Mouse (Mus musculus) hindbrain, embryonic 12.5 days (tissue): ENCODE data around the gene Zc3h13. TPM values are rescaled to one million over a fixed set of nuclear protein-coding genes. Genes with fewer than 3 reads are reported as not detected.

Source experiments
- ATAC-seq: fragments of 200-750 bp; cut with Nextera tagmentation; 2 replicates; pipeline ENCODE4 v1.8.0; 2017; ENCODE audit warnings: moderate TSS enrichment; ENCODE audit not compliant: low FRiP score
- H3K27ac ChIP-seq: fragments of 300-500 bp; sonication (generic); 2 replicates; pipeline ENCODE4 v1.5.1; 2016; ENCODE audit warnings: mild to moderate bottlenecking
- H3K27me3 ChIP-seq: fragments of 300-500 bp; sonication (generic); 2 replicates; pipeline ENCODE4 v1.6.1; 2016; ENCODE audit warnings: mild to moderate bottlenecking
- H3K36me3 ChIP-seq: fragments of 300-500 bp; sonication (generic); 2 replicates; pipeline ENCODE4 v1.6.1; 2016; ENCODE audit warnings: mild to moderate bottlenecking
- H3K4me1 ChIP-seq: fragments of 300-500 bp; sonication (generic); 2 replicates; pipeline ENCODE4 v1.6.1; 2016
- H3K4me2 ChIP-seq: fragments of 300-500 bp; sonication (generic); replicated peaks from 2 replicates; pipeline ENCODE4 v1.6.1; 2016; ENCODE audit warnings: mild to moderate bottlenecking
- H3K4me3 ChIP-seq: fragments of 300-500 bp; sonication (generic); 2 replicates; pipeline ENCODE4 v1.5.1; 2016; ENCODE audit warnings: mild to moderate bottlenecking
- H3K9ac ChIP-seq: fragments of 300-500 bp; sonication (generic); 2 replicates; pipeline ENCODE4 v1.6.1; 2016; ENCODE audit warnings: mild to moderate bottlenecking, moderate library complexity
- H3K9me3 ChIP-seq: fragments of 300-500 bp; sonication (generic); replicated peaks from 2 replicates; pipeline ENCODE4 v1.6.1; 2016; ENCODE audit warnings: mild to moderate bottlenecking
- WGBS: fragments of 180-500 bp; shearing (Covaris S2); methylation state at CpG from one replicate; pipeline ENCODE4 v1.1.7; 2016; 5-methylcytosine and 5-hydroxymethylcytosine counted together
- polyA plus RNA-seq: library from polyadenylated mRNA; unstranded; fragments of >200 nt; fragmentation: Nextera tagmentation; extraction: Ambion mirVana; gene quantifications from 2 replicates; pipeline ENCODE4 v1.2.1, GENCODE M21; 2016

Zc3h13 gene
- polyA plus RNA-seq, 1 experiment from 2014 or later, result 43.9 TPM

DNA sequence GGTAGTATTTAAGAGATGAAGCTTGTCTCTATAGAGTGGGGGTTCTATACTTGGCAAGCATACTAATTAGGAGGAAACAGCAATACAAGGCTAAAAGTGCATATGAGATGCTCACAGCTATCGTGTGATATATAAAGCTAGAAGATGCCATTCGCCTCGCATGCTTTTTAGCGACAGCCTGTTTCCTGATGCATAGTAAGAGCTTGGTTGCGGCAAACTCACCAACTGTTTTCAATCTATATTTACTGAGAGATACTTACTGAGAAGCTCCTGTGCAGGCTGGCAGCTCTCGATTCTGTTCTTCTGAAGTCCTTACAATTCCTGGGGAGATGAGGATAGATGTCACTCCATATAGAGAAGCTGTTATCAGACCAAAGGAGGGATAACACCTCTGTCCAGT is 4.5 kb upstream of the Zc3h13 start:
- H3K9ac ChIP-seq, result no peak overlapping the region
- no peaks in the 10 kb centered on the region for H3K9me3 ChIP-seq
- no peak overlapping the region for H3K27ac ChIP-seq
- no peaks in the 10 kb centered on the region for H3K36me3 ChIP-seq
- no peak for ATAC-seq
- H3K4me1 ChIP-seq, result peaks cover 2% of the 10 kb centered on the region; the same call in 1 of the 2 replicates
- H3K4me2 ChIP-seq, result no peak overlapping the region
- no peak overlapping the region for H3K4me3 ChIP-seq
- no peaks in the 10 kb centered on the region for H3K27me3 ChIP-seq
- 85% methylated on average over 6 of the region's 6 CpGs for WGBS

DNA sequence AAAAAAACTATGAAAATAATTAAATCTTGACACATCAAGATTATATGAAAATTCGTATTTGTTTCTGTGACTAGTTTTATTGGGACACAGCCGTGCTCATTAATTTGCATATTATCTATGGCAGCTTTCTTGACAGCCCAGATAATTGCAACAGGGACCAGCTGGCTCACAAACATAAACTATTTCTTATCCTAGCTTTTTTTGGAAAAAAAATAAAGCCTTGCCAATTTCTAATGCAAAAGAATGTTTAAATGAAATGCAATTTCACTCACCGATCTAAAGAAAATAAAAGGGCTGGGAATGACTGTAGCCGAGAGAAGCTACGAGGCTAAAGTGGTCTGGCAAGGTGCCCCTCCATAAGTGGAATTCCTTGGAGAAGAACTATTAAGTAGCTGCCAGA is 3.8 kb upstream of the Zc3h13 start:
- Histone ChIP-seq H3K4me3 (no peak overlapping the region), H3K4me1 (peaks cover 9% of the 10 kb centered on the region), H3K36me3 (no peaks in the 10 kb centered on the region), H3K9me3 (no peaks in the 10 kb centered on the region), H3K27ac (no peak overlapping the region), H3K4me2 (no peak overlapping the region), H3K9ac (no peak overlapping the region), H3K27me3 (no peaks in the 10 kb centered on the region)
- ATAC-seq, result no peak
- WGBS, result 73% methylated on average over 5 of the region's 5 CpGs

DNA sequence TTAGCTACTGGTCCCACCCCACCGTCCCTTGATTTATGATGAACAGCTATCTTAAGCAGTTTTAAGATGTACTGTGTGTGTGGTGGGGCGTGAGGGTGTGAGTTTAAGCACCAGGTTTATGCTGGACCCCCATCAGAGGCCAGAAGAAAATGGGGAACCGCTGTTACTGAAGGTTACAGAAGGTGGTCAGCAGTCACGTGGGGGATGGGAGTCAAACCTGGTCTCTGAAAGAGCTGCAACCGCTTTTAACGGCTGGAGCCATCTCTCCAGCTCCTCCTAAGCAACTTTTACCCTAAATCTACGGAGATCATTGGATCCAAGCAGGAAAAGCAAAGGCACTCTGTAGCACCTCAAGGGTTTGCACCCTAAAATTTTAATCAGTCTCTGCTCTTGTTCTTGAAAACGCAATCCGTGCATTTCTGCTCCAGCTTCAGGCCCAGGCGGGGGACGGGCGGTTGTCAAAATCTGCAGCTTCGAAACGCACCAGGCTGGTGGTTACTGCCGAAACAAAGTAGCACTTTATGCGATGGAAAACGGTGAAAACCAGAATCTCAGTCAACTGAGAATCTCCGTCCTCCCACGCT is 472 bp upstream of the Zc3h13 start:
- Histone ChIP-seq H3K4me1 (peaks cover 11% of the 10 kb centered on the region), H3K36me3 (no peaks in the 10 kb centered on the region), H3K9me3 (no peaks in the 10 kb centered on the region), H3K9ac (peak overlapping the region; percentile 92), H3K4me2 (peak overlapping the region; percentile 88), H3K4me3 (peak overlapping the region; percentile 99), H3K27ac (peak overlapping the region; percentile 85), H3K27me3 (no peaks in the 10 kb centered on the region)
- peak; percentile 51 for ATAC-seq
- 6% methylated on average over 19 of the region's 19 CpGs for WGBS

DNA sequence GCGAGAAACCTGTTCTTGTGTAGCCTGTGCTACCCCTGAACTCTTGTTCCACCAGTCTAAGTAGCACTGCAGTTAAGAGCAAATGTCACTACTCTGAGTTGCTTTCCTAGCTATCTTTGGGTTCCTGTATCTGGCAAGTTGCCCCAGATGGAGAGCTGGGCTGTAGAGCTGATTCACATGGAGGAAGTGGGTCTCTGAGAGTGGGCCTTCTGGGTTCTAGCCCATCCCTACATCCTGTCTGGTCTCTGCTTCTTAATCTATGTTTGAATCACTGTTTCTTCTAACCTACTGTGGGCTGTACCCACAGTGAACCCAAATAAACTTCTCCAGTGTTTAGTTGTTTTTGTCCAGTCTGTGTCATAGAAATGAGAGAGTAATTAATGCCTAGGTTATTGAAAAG is 16.9 kb downstream of the Zc3h13 start:
- no peak overlapping the region for H3K4me2 ChIP-seq
- 83% methylated on average over 1 of the region's 1 CpGs for WGBS
- H3K4me1 ChIP-seq, result no peaks in the 10 kb centered on the region
- H3K9ac ChIP-seq, result no peak overlapping the region
- ATAC-seq, result no peak
- no peak overlapping the region for H3K27ac ChIP-seq
- H3K4me3 ChIP-seq, result no peak overlapping the region
- H3K9me3 ChIP-seq, result no peaks in the 10 kb centered on the region
- no peaks in the 10 kb centered on the region for H3K36me3 ChIP-seq
- H3K27me3 ChIP-seq, result no peaks in the 10 kb centered on the region

DNA sequence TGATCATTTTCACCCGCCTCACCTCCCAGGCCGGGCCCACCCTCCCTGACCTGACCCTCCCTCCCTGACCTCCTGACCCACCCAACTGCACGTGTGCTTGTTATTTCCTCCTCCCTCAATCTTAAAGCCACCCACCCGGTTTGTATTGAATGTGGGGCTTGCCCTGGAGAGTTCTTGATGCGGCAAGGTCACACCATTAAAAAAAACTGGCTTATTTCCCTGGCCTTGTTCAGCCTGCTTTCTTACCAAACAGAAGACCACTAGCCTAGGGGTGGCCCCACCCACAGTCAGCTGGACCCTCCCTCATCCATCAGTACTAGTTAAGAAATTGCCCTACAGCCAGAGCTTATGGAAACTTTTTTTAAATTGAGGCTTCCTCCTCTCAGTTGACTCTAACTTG is 19.6 kb downstream of the Zc3h13 start:
- no peak for ATAC-seq
- H3K9me3 ChIP-seq, result no peaks in the 10 kb centered on the region
- peaks cover 3% of the 10 kb centered on the region; the same call in 1 of the 2 replicates for H3K4me1 ChIP-seq
- no peaks in the 10 kb centered on the region for H3K27me3 ChIP-seq
- H3K27ac ChIP-seq, result no peak overlapping the region
- H3K4me3 ChIP-seq, result no peak overlapping the region
- H3K4me2 ChIP-seq, result no peak overlapping the region
- H3K9ac ChIP-seq, result no peak overlapping the region
- H3K36me3 ChIP-seq, result no peaks in the 10 kb centered on the region
- 31% methylated on average over 5 of the region's 5 CpGs for WGBS

DNA sequence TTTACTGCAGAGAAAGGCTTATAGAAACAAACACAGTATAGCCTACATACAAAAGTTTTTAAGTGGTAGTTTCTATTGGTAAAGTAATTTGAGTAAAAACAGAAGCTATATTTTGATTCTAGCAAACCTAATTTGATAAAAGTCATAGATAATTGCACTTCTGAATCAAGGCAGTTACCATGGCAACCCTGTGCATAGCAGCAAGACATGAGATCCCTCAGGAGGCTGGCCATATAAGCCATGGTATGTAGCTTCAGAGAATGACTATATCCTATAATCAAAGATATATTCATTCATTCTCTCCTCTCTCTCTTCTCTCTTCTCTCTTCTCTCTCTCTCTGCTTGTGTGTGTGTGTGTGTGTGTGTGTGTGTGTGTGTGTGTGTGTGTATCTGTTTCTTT is 23.7 kb downstream of the Zc3h13 start:
- Histone ChIP-seq H3K9me3 (no peaks in the 10 kb centered on the region), H3K4me1 (peaks cover 3% of the 10 kb centered on the region; the same call in 1 of the 2 replicates), H3K4me2 (no peak overlapping the region), H3K27me3 (no peaks in the 10 kb centered on the region), H3K4me3 (no peak overlapping the region), H3K36me3 (no peaks in the 10 kb centered on the region), H3K27ac (no peak overlapping the region), H3K9ac (no peak overlapping the region)
- ATAC-seq, result no peak

DNA sequence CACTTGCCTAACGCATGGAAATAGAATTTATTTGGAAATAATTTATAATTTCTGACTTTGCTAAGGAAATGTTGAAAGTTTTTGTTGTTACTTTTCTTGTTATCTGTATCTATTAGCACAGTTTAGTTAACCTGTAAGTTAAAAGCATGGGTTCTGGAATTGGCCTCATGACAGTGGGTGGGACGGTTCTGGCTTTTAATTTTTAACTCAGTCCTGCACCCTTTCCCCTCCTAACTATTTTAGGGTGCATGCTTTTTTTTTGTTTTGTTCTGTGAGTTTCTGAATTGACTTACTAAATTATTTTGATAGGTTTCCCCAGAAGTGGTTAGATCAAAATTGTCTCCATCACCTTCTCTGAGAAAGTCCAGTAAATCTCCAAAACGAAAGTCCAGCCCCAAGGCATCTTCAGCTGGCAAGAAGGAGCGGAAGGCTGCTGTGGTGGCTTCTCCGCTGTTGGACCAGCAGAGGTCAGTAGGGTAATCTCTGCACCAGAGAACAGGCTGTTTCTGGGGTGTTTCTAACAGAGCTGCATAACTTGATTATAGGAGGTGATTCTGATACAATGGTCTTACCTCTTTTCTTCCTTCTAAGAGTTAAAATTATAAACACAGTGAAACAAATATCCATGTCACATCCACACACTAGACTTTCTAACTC is 25.3 kb downstream of the Zc3h13 start:
- 60% methylated on average over 5 of the region's 5 CpGs for WGBS
- H3K27me3 ChIP-seq, result no peaks in the 10 kb centered on the region
- no peak overlapping the region for H3K4me2 ChIP-seq
- H3K36me3 ChIP-seq, result no peaks in the 10 kb centered on the region
- no peak overlapping the region for H3K4me3 ChIP-seq
- no peaks in the 10 kb centered on the region for H3K9me3 ChIP-seq
- no peak overlapping the region for H3K9ac ChIP-seq
- ATAC-seq, result no peak
- H3K4me1 ChIP-seq, result peaks cover 3% of the 10 kb centered on the region; the same call in 1 of the 2 replicates
- H3K27ac ChIP-seq, result no peak overlapping the region

DNA sequence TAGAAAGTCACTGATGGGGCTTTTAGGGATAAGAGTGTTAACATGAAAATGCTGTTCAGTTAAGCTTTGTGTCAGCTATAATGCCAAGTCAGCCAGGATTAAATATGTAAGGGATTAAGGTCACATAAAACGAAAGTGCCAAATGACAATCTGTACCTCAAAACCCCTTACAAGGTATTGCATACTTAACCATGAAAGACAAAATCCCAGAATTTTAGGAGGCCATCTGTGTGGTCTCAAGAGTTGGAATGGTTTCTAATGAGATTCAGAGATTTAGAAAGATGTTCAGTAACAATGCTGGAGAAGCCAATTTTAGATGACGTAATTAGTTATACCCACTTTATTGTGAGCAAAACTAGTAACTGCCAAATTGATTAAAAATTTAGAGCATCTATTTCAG is 30.3 kb downstream of the Zc3h13 start:
- H3K9ac ChIP-seq, result no peak overlapping the region
- no peak overlapping the region for H3K27ac ChIP-seq
- H3K36me3 ChIP-seq, result no peaks in the 10 kb centered on the region
- WGBS, result 91% methylated on average over 2 of the region's 2 CpGs
- H3K9me3 ChIP-seq, result no peaks in the 10 kb centered on the region
- H3K4me1 ChIP-seq, result no peaks in the 10 kb centered on the region
- ATAC-seq, result no peak
- H3K4me2 ChIP-seq, result no peak overlapping the region
- H3K27me3 ChIP-seq, result no peaks in the 10 kb centered on the region
- no peak overlapping the region for H3K4me3 ChIP-seq

DNA sequence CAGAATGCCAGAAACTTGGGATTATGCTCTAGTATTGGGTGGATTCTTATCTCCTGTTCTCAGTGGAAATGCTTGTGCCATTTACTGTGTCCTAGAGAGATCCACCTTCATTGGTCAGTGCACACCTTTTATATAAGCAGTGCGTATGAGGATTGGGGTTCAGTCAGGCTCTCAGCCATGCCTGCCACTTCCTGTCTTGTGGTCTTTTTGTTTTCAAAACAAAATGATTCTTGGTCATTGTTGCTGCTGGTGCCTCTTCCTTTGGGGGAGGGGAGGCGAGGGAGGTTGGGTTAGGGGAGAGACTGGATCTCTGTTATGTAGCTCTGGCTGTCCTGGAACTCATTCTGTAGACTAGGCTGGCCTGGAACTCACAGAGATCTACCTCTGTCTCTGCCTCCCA is 34.6 kb downstream of the Zc3h13 start:
- Histone ChIP-seq H3K27ac (no peak overlapping the region), H3K4me3 (no peak overlapping the region), H3K36me3 (peaks cover 24% of the 10 kb centered on the region), H3K4me2 (no peak overlapping the region), H3K9me3 (no peaks in the 10 kb centered on the region), H3K27me3 (no peaks in the 10 kb centered on the region), H3K4me1 (no peaks in the 10 kb centered on the region), H3K9ac (no peak overlapping the region)
- no peak for ATAC-seq
- 100% methylated on average over 2 of the region's 2 CpGs for WGBS

DNA sequence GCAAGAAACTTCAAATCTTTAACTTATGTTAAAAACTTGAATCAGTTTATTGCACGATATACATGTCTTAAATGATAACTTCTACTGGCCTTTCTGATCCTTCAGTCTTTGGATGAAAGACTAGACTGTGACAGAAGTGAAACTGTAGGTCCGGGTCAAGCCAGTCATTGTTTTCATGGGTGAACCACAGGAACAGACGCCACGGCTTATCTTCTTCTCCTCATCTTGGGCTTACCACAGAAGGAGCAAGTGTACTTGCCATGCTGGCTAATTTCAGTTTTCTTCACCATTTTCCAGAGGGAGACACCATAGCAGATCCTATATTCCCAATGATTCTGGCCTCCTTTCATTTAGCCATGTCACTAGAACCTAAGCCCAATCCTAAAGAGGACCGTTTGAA is 36.1 kb downstream of the Zc3h13 start:
- Histone ChIP-seq H3K36me3 (peaks cover 30% of the 10 kb centered on the region), H3K4me3 (no peak overlapping the region), H3K27me3 (no peaks in the 10 kb centered on the region), H3K9me3 (no peaks in the 10 kb centered on the region), H3K27ac (no peak overlapping the region), H3K9ac (no peak overlapping the region), H3K4me2 (no peak overlapping the region), H3K4me1 (no peaks in the 10 kb centered on the region)
- no peak for ATAC-seq
- 94% methylated on average over 5 of the region's 5 CpGs for WGBS

DNA sequence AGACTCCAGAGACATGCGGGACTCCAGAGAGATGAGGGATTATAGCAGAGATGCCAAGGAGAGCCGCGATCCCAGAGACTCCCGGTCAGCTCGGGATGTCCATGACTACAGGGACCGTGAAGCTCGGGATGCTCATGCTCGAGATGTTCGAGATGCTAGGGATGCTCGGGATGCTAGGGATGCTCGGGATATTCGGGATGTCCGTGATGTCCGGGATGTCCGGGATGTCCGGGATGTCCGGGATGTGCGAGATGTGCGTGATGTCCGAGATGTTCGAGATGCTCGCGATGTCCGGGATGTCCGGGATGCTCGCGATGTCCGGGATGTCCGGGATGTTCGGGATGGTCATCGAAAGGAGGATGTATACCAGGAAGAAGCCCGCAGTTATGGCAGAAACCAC is 39.2 kb downstream of the Zc3h13 start:
- Histone ChIP-seq H3K36me3 (peaks cover 40% of the 10 kb centered on the region), H3K9ac (no peak overlapping the region), H3K9me3 (no peaks in the 10 kb centered on the region), H3K4me3 (no peak overlapping the region), H3K4me2 (no peak overlapping the region), H3K27ac (no peak overlapping the region), H3K4me1 (no peaks in the 10 kb centered on the region), H3K27me3 (no peaks in the 10 kb centered on the region)
- no peak for ATAC-seq
- WGBS, result 98% methylated on average over 32 of the region's 32 CpGs

DNA sequence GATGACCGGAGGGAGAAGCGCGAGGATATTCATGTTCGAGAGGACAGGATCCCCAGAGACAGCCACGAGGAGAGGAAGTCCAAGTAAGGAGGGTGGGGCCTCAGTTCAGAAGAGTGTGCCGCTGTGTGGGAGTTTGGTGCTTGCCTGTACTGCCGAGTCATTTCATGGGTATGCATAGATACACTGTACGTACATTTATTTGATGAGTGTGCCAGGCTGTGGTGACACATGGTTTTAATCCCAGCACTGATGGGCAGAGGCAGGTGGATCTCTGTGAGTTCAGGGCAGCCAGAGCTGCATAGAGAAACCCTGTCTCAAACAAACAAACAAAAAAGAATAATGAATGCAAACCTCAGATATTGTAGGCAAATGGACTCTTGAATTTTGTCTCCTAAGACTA is 43.9 kb downstream of the Zc3h13 start:
- no peaks in the 10 kb centered on the region for H3K27me3 ChIP-seq
- ATAC-seq, result no peak
- no peaks in the 10 kb centered on the region for H3K4me1 ChIP-seq
- H3K9me3 ChIP-seq, result no peaks in the 10 kb centered on the region
- no peak overlapping the region for H3K9ac ChIP-seq
- WGBS, result 86% methylated on average over 8 of the region's 8 CpGs
- no peak overlapping the region for H3K4me3 ChIP-seq
- H3K27ac ChIP-seq, result no peak overlapping the region
- no peak overlapping the region for H3K4me2 ChIP-seq
- H3K36me3 ChIP-seq, result peaks cover 56% of the 10 kb centered on the region

DNA sequence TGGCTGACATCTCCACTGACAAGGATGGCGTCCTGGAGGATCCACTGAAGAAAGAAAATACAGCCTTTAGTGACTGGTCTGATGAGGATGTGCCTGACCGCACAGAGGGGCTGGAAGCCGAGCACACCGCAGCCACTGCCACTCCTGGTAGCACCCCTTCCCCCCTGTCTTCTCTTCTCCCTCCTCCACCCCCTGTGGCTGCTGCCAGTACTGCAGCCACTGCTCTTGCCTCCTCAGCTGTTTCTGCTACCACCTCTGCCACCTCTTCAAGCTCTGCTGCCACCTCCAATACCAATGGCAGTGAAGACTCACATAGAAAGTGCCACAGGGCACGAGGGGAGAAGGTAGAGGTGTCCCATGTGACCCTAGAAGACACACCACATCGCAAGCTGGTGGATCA is 46.4 kb downstream of the Zc3h13 start:
- H3K9ac ChIP-seq, result no peak overlapping the region
- ATAC-seq, result no peak
- H3K4me2 ChIP-seq, result no peak overlapping the region
- no peaks in the 10 kb centered on the region for H3K27me3 ChIP-seq
- no peak overlapping the region for H3K4me3 ChIP-seq
- H3K27ac ChIP-seq, result no peak overlapping the region
- H3K36me3 ChIP-seq, result peaks cover 47% of the 10 kb centered on the region
- H3K9me3 ChIP-seq, result no peaks in the 10 kb centered on the region
- 84% methylated on average over 6 of the region's 6 CpGs for WGBS
- H3K4me1 ChIP-seq, result no peaks in the 10 kb centered on the region
